Mouse (Mus musculus) forebrain, embryonic 13.5 days (tissue): ENCODE data around the gene Dmrtc1b. TPM values are rescaled to one million over a fixed set of nuclear protein-coding genes. Genes with fewer than 3 reads are reported as not detected.
A peak's percentile ranks its signal among the peaks of the same experiment; 100 is the strongest.
"Not testable (repeated sequence)": the region's sequence is repeated elsewhere in the genome, so short reads cannot be mapped to it uniquely, and the experiment has no call there.

Source experiments
- ATAC-seq: fragments of 200-750 bp; cut with Nextera tagmentation; 2 replicates; pipeline ENCODE4 v1.8.0; 2017
- H3K27ac ChIP-seq: fragments of 300-500 bp; sonication (generic); 2 replicates; pipeline ENCODE4 v1.5.1; 2015; ENCODE audit warnings: inconsistent platforms, mild to moderate bottlenecking, moderate library complexity
- H3K27me3 ChIP-seq: fragments of 300-500 bp; sonication (generic); 2 replicates; pipeline ENCODE4 v1.6.1; 2015; ENCODE audit warnings: mild to moderate bottlenecking, inconsistent platforms
- H3K36me3 ChIP-seq: fragments of 300-500 bp; sonication (generic); 2 replicates; pipeline ENCODE4 v1.6.1; 2015; ENCODE audit warnings: mild to moderate bottlenecking, inconsistent platforms; ENCODE audit not compliant: poor library complexity, severe bottlenecking
- H3K4me1 ChIP-seq: fragments of 300-500 bp; sonication (generic); 2 replicates; pipeline ENCODE4 v1.6.1; 2015; ENCODE audit warnings: inconsistent platforms
- H3K4me2 ChIP-seq: fragments of 300-500 bp; sonication (generic); 2 replicates; pipeline ENCODE4 v1.6.1; 2015; ENCODE audit warnings: inconsistent platforms, mild to moderate bottlenecking, moderate library complexity
- H3K4me3 ChIP-seq: fragments of 300-500 bp; sonication (generic); 2 replicates; pipeline ENCODE4 v1.5.1; 2015; ENCODE audit warnings: mild to moderate bottlenecking, inconsistent platforms
- H3K9ac ChIP-seq: fragments of 300-500 bp; sonication (generic); 2 replicates; pipeline ENCODE4 v1.6.1; 2015; ENCODE audit warnings: mild to moderate bottlenecking, inconsistent platforms
- H3K9me3 ChIP-seq: fragments of 300-500 bp; sonication (generic); replicated peaks from 2 replicates; pipeline ENCODE4 v1.6.1; 2016; ENCODE audit warnings: inconsistent platforms
- WGBS: fragments of 180-500 bp; shearing (Covaris S2); methylation state at CpG from one replicate; pipeline ENCODE4 v1.1.7; 2015; 5-methylcytosine and 5-hydroxymethylcytosine counted together
- polyA plus RNA-seq: library from polyadenylated mRNA; unstranded; fragments of >200 nt; fragmentation: Nextera tagmentation; extraction: Ambion mirVana; gene quantifications from 2 replicates; pipeline ENCODE4 v1.2.1, GENCODE M21; 2015

Gene Dmrtc1b
- polyA plus RNA-seq = not detected in 2 replicates

DNA sequence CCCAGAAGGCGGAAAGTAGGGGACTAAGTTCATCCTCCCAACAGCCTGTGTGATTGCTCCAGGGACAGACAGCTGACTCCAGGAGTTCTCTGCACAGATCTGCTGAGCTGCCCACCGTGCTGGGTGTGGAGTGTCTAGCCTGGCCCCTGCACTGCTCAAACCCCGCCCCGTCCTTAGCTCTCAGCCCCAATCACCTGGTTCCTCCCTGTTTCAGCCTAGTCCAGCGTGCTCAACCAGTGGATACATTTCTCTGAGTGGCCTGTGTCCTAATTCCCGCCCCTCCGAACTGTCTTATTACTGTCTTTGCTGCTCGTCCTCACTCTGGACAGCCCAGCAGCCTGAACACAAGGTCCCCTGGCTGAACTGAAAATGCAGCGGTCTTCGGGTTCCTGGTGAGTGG, at the start of gene Dmrtc1b, which contains the start of gene Gm9112:
Dmrtc1b (plus strand) TSS at position 331 of the 400 bp plus-strand sequence.
Gm9112 (minus strand) TSS at position 101 of the 400 bp plus-strand sequence.
- not testable (repeated sequence) for H3K9me3 ChIP-seq, H3K27ac ChIP-seq, H3K27me3 ChIP-seq, ATAC-seq, H3K4me1 ChIP-seq, H3K9ac ChIP-seq, H3K4me3 ChIP-seq, H3K4me2 ChIP-seq, H3K36me3 ChIP-seq
- 86% methylated on average over 9 of the region's 10 CpGs for WGBS

DNA sequence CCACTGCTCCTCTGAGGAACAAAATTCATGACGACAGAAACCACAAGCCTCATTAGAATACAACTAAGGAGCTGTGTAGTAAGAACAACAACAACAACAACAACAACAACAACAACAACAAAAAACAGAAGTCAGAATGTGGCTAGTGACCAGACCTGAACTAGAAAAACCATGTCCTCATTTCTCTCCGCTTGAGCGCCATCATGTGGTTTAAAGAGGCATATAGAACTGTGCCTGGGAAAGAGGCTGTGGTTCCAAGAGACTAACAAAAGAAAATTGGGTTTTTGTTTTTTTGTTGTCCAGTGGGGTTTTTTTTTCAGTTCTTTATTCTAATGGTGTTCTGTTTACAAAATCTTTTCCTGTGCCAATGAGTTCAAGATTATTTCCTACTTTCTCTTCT, 47.0 kb upstream of the Dmrtc1b start:
- Histone ChIP-seq H3K4me2 (no peak overlapping the region), H3K9me3 (no peaks in the 10 kb centered on the region), H3K9ac (no peak overlapping the region), H3K27ac (no peak overlapping the region), H3K4me3 (no peak overlapping the region), H3K4me1 (no peaks in the 10 kb centered on the region), H3K27me3 (0 out of 2 replicates have a peak, but pooled peaks cover 2% of the 10 kb centered on the region), H3K36me3 (no peaks in the 10 kb centered on the region)
- ATAC-seq = no peak
- WGBS = 18% methylated on average over 3 of the region's 3 CpGs

DNA sequence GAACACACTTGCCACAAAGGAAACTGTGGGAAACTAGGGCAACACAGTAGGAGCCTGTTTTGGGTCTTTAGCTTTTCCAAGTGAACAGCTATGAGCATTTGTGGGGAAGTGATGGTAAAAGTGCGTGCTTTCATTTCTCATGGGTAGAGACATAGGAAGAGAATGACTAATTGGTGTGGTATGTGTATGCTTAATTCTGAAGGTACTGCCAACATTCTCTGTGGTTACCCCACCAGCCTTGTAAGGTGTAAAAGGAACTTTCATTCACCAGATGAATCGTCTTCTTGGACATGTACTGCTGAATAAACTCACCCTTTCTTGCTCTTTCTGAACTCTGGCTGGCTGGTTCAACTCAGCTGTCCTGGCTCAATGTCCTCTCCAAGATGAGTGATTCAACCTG, 41.0 kb upstream of the Dmrtc1b start:
- no peaks in the 10 kb centered on the region for H3K36me3 ChIP-seq
- no peak overlapping the region for H3K27ac ChIP-seq
- no peak overlapping the region for H3K4me3 ChIP-seq
- no peaks in the 10 kb centered on the region for H3K4me1 ChIP-seq
- H3K27me3 ChIP-seq = no peaks in the 10 kb centered on the region
- no peak overlapping the region for H3K9ac ChIP-seq
- H3K4me2 ChIP-seq = no peak overlapping the region
- H3K9me3 ChIP-seq = no peaks in the 10 kb centered on the region
- ATAC-seq = no peak
- 81% methylated on average over 2 of the region's 2 CpGs for WGBS

DNA sequence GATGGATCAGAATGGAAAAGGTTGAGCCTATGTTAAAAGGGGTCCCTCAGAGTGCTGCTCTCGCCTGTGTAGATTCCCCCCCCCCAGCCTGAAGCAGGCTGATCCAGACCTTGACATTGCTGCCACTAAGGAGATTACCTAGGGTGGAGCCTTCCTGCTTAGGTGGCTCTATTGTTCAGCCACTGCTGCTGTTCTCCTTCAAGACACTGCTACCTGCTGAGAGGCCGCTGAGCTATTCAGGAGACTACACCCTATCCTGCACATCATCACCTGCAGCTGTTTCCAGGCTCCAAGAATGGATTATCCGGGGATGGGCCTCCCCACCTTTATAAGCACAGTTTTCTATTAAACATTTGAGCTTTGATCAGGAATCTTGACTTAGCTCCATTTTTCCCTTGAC, 23.0 kb upstream of the Dmrtc1b start:
- not testable (repeated sequence) for H3K4me2 ChIP-seq, H3K9me3 ChIP-seq, H3K36me3 ChIP-seq, H3K27ac ChIP-seq, H3K4me1 ChIP-seq, H3K9ac ChIP-seq, H3K27me3 ChIP-seq, H3K4me3 ChIP-seq, ATAC-seq
- 36% methylated on average over 3 of the region's 3 CpGs for whole genome bisulfite sequencing

DNA sequence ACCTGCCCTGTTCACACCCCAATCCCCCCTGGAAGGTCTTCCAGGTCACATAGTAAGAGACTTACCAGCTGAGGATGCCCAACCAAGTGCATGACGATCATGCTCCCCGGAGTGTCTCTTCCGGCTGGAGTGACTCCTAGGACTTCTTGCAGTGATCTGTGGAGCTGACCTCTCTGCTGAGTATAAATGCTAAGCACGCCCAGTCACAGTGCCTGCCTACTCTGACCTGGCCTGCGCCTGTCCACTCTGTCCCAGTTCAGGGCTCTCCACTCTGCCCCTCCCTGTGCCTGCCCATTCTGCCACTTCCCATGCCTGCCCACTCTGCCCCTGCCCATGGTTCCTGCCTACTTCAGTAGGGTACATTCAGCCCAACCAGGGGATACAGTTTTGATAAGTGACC, 20.8 kb upstream of the Dmrtc1b start, which contains the start of gene Gm3880:
Gm3880 (minus strand) TSS at position 101 of the 400 bp plus-strand sequence.
- H3K27me3 ChIP-seq, H3K9ac ChIP-seq, H3K4me3 ChIP-seq, H3K4me2 ChIP-seq, ATAC-seq, H3K4me1 ChIP-seq, H3K27ac ChIP-seq, H3K9me3 ChIP-seq, H3K36me3 ChIP-seq: not testable (repeated sequence)
- WGBS = 90% methylated on average over 5 of the region's 5 CpGs

DNA sequence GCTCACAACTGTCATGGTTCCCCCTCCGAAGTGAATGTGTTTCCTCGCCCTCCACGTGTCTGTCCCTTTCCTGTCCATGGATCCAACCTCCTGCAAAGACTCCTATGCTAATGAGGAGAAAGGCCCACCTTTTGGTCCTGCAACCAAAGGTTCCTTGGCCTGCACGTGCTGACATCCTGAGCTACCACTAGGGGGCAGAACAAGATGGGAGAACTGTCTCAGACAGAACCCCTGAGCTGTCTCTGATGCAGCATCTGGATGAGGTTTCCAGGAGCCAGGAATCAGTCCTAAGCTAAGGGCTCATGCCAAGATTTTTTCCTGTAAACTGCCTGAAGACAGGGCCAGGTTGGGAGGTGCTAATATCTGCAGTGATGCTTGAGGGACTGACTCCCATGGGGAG, 18.4 kb upstream of the Dmrtc1b start:
- H3K4me1 ChIP-seq, H3K36me3 ChIP-seq, H3K9ac ChIP-seq, H3K27me3 ChIP-seq, H3K27ac ChIP-seq, H3K4me2 ChIP-seq, H3K9me3 ChIP-seq, H3K4me3 ChIP-seq: not testable (repeated sequence)
- WGBS = 20% methylated on average over 4 of the region's 4 CpGs
- peak; percentile 73 for ATAC-seq

DNA sequence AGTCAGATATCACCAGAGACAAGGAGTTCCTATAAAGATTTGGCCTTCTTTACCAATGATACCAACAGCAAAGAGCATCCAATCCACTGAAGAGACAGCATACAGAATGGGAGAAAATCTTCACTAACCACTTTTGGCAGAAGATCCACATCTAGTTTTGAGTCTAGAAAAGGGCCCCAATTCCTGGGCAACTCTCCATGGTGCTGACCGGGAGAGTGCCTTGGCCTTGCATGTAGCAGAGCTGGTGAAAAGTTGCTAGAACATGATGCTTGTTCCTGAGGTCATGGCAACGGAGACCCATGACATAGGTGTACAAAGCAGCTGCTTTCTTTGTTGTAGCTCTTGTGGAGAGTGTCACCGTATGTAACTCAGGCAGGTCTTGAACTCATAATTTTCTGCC, 7.0 kb upstream of the Dmrtc1b start:
- not testable (repeated sequence) for H3K9me3 ChIP-seq, H3K36me3 ChIP-seq, H3K4me1 ChIP-seq, H3K27ac ChIP-seq, H3K9ac ChIP-seq, H3K4me3 ChIP-seq, ATAC-seq, H3K27me3 ChIP-seq, H3K4me2 ChIP-seq
- WGBS = 78% methylated on average over 3 of the region's 3 CpGs

DNA sequence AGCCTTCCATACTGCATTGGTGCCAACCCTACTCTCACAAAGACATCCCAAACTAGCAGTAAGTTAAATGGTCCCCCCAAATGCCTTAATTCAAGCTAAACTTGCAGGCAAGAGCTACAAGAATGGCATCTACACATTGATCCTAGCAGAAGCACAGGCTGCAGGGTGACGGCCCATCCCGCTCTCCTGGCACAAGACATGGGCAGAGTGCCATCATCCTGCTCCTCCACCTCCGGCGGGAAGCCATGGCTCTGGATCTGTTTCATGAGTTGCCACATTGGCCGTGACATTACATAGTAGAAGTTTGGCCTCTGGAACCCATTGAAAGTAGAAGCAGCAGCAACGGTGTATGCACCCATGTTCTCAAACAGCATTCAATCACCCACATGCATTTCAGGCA, 16.6 kb downstream of the Dmrtc1b start:
- H3K27ac ChIP-seq, H3K9me3 ChIP-seq, H3K4me3 ChIP-seq, H3K9ac ChIP-seq, ATAC-seq, H3K36me3 ChIP-seq, H3K4me1 ChIP-seq, H3K4me2 ChIP-seq, H3K27me3 ChIP-seq: not testable (repeated sequence)
- WGBS = 92% methylated on average over 6 of the region's 6 CpGs

Other genes with a start within 250 kb of the Dmrtc1b start
- 12.2 and 12.4 TPM in 2 replicates for gene Hdac8, start 202.5 kb upstream of the Dmrtc1b start, polyA plus RNA-seq
- gene Phka1, start 63.6 kb upstream of the Dmrtc1b start, polyA plus RNA-seq = 4.8 and 5.6 TPM in 2 replicates
- gene Gm3880, start 20.9 kb upstream of the Dmrtc1b start, polyA plus RNA-seq = not detected in 2 replicates
- gene Gm9112, start 230 bp upstream of the Dmrtc1b start, polyA plus RNA-seq = not detected in 2 replicates
- not detected in 2 replicates for gene Dmrtc1c1, start 95.1 kb downstream of the Dmrtc1b start, polyA plus RNA-seq
- not detected in 2 replicates for gene Dmrtc1c2, start 146.8 kb downstream of the Dmrtc1b start, polyA plus RNA-seq
- not detected in 2 replicates for gene 1700031F05Rik, start 160.1 kb downstream of the Dmrtc1b start, polyA plus RNA-seq
- 0.86 and 0.90 TPM in 2 replicates for gene Dmrtc1a, start 200.8 kb downstream of the Dmrtc1b start, polyA plus RNA-seq
- gene 1700011M02Rik, start 201.0 kb downstream of the Dmrtc1b start, polyA plus RNA-seq = not detected in 2 replicates
- gene 1700018G05Rik, start 220.5 kb downstream of the Dmrtc1b start, polyA plus RNA-seq = not detected in 2 replicates